Mouse (Mus musculus): ENCODE data around the gene Srcin1. TPM values are rescaled to one million over a fixed set of nuclear protein-coding genes. Genes with fewer than 3 reads are reported as not detected.

Gene Srcin1
- 0.32 and 0.48 TPM in 2 replicates for polyA plus RNA-seq (2015; fragmentation: Nextera tagmentation; extraction: Ambion mirVana)

GRCm38 (mm10) chr11:97576136-97576906, at the start of gene Srcin1:
Gene Srcin1, minus strand, starts transcription at chr11:97576186.
- WGBS = 24% methylated on average over 9 of the region's 9 CpGs
- no peak within 1 kb of the TSS for H3K27ac ChIP-seq
- peak within 1 kb of the TSS; percentile 97 for H3K4me2 ChIP-seq (replicated peaks)
- peak within 1 kb of the TSS; percentile 69 for H3K4me3 ChIP-seq
- no peaks in the 10 kb centered on the region for H3K36me3 ChIP-seq
- no peaks in the 10 kb centered on the region for H3K9me3 ChIP-seq
- H3K27me3 ChIP-seq = peaks cover 85% of the 10 kb centered on the region
- peak within 1 kb of the TSS; percentile 69 for H3K9ac ChIP-seq
- no peak for ATAC-seq (ENCODE audit: low FRiP score, low read depth)
- H3K4me1 ChIP-seq = peaks cover 53% of the 10 kb centered on the region

GRCm38 (mm10) chr11:97625551-97625950, 49.6 kb upstream of the Srcin1 start:
- 74% methylated on average over 5 of the region's 5 CpGs for WGBS
- peaks cover 78% of the 10 kb centered on the region for H3K27me3 ChIP-seq

DNA sequence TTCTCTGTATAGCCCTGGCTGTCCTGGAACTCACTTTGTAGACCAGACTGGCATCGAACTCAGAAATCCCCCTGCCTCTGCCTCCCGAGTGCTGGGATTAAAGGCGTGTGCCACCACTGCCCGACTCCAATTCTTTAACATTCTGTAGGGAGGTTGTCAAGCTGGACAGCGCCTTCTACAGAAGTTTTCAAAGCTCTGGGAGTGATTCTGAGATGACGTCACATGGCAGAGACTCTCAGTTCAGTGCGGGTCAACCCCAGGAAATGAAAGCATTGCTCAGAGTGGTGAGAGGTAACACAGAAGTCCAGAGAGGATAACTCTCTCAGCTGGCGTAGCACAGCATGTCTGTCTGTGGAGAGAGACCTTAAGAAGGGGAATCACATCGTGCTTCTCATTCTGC, 47.2 kb upstream of the Srcin1 start:
- Histone ChIP-seq H3K27ac (no peak overlapping the region), H3K4me2 (replicated peaks) (no peak overlapping the region), H3K27me3 (peaks cover 67% of the 10 kb centered on the region), H3K36me3 (no peaks in the 10 kb centered on the region), H3K9me3 (no peaks in the 10 kb centered on the region), H3K9ac (no peak overlapping the region), H3K4me3 (no peak overlapping the region), H3K4me1 (peaks cover 21% of the 10 kb centered on the region)
- no peak for ATAC-seq (ENCODE audit: low FRiP score, low read depth)
- 59% methylated on average over 9 of the region's 9 CpGs for WGBS

More at GRCm38 (mm10) chr11:97625551-97625950, 49.6 kb upstream of the Srcin1 start:
- H3K27ac ChIP-seq = no peak overlapping the region
- no peak overlapping the region for H3K4me2 ChIP-seq (replicated peaks)
- H3K4me1 ChIP-seq = peaks cover 30% of the 10 kb centered on the region
- H3K36me3 ChIP-seq = no peaks in the 10 kb centered on the region
- H3K4me3 ChIP-seq = no peak overlapping the region
- no peak for ATAC-seq (ENCODE audit: low FRiP score, low read depth)
- H3K9me3 ChIP-seq = no peaks in the 10 kb centered on the region
- H3K9ac ChIP-seq = no peak overlapping the region

DNA sequence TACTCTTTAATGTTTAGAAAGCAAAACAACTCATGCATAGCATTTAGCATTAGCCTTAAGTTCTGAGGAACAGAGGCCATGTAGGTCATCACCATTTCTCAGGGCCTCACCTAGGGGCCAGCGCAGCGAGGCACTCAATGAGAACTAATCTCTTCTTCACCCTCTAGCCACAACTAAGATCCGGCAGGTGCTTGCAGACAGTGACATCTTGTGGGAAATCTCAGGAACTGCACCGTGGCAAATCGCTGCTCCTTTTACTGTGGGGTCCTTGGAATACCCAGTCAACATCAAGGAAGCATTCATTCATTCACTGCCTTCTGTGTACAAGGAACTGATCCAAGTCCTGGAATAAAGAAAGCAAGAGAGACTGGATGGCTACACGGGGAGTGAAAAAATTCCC, 46.5 kb upstream of the Srcin1 start:
- no peak overlapping the region for H3K4me2 ChIP-seq (replicated peaks)
- H3K4me3 ChIP-seq = no peak overlapping the region
- no peaks in the 10 kb centered on the region for H3K9me3 ChIP-seq
- ATAC-seq (ENCODE audit: low FRiP score, low read depth) = no peak
- no peak overlapping the region for H3K9ac ChIP-seq
- WGBS = 3% methylated on average over 6 of the region's 6 CpGs
- H3K36me3 ChIP-seq = no peaks in the 10 kb centered on the region
- peaks cover 14% of the 10 kb centered on the region for H3K4me1 ChIP-seq
- H3K27me3 ChIP-seq = peaks cover 67% of the 10 kb centered on the region
- H3K27ac ChIP-seq = no peak overlapping the region

DNA sequence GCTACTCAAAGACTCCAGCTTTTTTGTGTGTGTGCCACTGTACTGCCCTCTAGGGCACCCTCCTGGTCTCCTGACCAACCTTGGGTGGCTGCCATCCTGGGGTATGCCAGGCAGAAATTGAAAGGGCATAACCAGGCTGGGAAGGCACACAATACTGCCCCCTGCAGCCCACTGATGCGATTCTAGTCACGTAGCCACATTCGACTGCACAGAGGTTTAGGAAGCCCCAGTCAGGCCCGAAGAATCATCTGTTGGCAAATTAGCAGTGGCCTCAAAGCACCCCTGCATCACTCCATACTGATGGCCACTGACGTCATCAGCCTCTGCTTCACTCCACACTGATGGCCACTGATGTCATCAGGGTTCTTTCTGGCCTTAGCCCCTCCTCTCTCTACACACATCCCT, 43.4 kb upstream of the Srcin1 start:
- no peaks in the 10 kb centered on the region for H3K36me3 ChIP-seq
- H3K9ac ChIP-seq = no peak overlapping the region
- ATAC-seq (ENCODE audit: low FRiP score, low read depth) = no peak
- H3K27ac ChIP-seq = no peak overlapping the region
- no peak overlapping the region for H3K4me3 ChIP-seq
- WGBS = 55% methylated on average over 5 of the region's 5 CpGs
- H3K9me3 ChIP-seq = no peaks in the 10 kb centered on the region
- no peaks in the 10 kb centered on the region for H3K4me1 ChIP-seq
- H3K4me2 ChIP-seq (replicated peaks) = no peak overlapping the region
- peaks cover 63% of the 10 kb centered on the region for H3K27me3 ChIP-seq

DNA sequence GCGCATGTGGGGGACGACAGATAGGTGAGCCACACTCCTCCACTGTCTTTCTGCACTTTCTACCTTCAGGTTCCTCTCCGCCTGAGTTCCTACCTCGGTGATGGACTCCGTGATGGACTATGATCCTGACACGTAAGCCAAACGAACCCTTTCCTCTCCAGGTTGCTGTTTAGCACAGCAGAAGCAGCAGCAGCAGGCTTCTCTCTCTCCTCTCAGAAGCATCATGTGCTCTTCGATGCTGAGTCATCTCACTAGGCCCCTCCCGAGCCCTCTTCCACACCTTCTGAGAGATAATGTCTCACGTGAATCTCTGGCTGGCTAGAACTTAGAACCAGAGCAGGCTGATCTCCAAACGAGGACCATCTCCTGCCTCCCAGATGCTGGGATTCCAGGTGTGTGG, 42.4 kb upstream of the Srcin1 start:
- Histone ChIP-seq H3K36me3 (no peaks in the 10 kb centered on the region), H3K27ac (no peak overlapping the region), H3K9ac (no peak overlapping the region), H3K4me1 (no peaks in the 10 kb centered on the region), H3K9me3 (no peaks in the 10 kb centered on the region), H3K27me3 (peaks cover 53% of the 10 kb centered on the region), H3K4me3 (no peak overlapping the region), H3K4me2 (replicated peaks) (no peak overlapping the region)
- ATAC-seq (ENCODE audit: low FRiP score, low read depth) = no peak
- WGBS = 39% methylated on average over 11 of the region's 11 CpGs

DNA sequence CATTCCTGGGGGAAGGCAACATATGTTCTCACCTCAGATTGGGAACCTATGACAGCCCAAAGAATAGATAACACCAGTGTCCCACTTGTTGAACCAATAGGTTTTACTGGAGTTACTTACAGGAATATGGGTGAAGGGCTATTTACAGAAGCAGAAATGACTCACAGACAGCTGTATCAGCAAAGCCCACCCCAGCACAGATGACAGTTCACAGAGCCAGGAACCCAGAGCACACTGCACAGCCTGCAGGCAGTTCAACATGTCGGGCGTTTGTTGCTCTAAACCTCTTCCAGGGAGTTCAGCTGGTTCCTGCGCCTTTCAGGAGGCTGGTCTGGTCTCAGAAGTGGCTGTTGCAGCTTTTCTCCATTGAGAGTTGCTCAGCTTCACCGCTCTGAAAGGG, 39.3 kb upstream of the Srcin1 start:
- H3K4me3 ChIP-seq = no peak overlapping the region
- H3K4me1 ChIP-seq = no peaks in the 10 kb centered on the region
- H3K27me3 ChIP-seq = peaks cover 49% of the 10 kb centered on the region
- ATAC-seq (ENCODE audit: low FRiP score, low read depth) = no peak
- H3K27ac ChIP-seq = no peak overlapping the region
- H3K9ac ChIP-seq = no peak overlapping the region
- WGBS = 77% methylated on average over 4 of the region's 4 CpGs
- H3K36me3 ChIP-seq = no peaks in the 10 kb centered on the region
- H3K4me2 ChIP-seq (replicated peaks) = no peak overlapping the region
- H3K9me3 ChIP-seq = no peaks in the 10 kb centered on the region

- 65% methylated on average over 8 of the region's 8 CpGs for WGBS
- no peaks in the 10 kb centered on the region for H3K36me3 ChIP-seq
- H3K27ac ChIP-seq = no peak overlapping the region
- ATAC-seq (ENCODE audit: low FRiP score, low read depth) = no peak
- H3K4me1 ChIP-seq = no peaks in the 10 kb centered on the region
- H3K4me2 ChIP-seq (replicated peaks) = no peak overlapping the region
- no peaks in the 10 kb centered on the region for H3K9me3 ChIP-seq
- H3K9ac ChIP-seq = no peak overlapping the region
- H3K27me3 ChIP-seq = peaks cover 19% of the 10 kb centered on the region
- H3K4me3 ChIP-seq = no peak overlapping the region
Observed at GRCm38 (mm10) chr11:97611076-97611475, 35.1 kb upstream of the Srcin1 start.

DNA sequence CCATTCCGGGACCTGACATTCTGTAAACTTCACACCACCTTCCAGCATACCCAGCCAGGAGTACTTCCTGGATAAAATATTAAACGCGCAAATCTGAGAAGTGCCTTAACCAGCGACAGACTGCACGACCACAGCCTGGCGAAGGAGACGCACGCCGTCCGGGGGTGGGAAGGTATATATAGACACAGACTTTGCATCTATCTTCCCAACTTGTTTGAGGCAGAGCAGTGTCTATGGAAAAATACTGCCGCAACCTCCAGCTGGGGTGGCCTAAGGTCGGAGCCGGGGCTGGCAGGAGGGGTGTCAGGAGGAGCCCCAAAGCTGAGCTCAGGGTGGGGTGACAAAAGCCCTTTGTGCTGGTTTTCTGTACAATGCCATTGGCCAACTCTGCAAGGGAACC, 33.8 kb upstream of the Srcin1 start:
- H3K4me1 ChIP-seq = no peaks in the 10 kb centered on the region
- ATAC-seq (ENCODE audit: low FRiP score, low read depth) = no peak
- H3K9me3 ChIP-seq = no peaks in the 10 kb centered on the region
- H3K4me2 ChIP-seq (replicated peaks) = no peak overlapping the region
- no peak overlapping the region for H3K27ac ChIP-seq
- peaks cover 10% of the 10 kb centered on the region for H3K27me3 ChIP-seq
- no peaks in the 10 kb centered on the region for H3K36me3 ChIP-seq
- no peak overlapping the region for H3K4me3 ChIP-seq
- H3K9ac ChIP-seq = no peak overlapping the region
- WGBS = 86% methylated on average over 13 of the region's 13 CpGs

DNA sequence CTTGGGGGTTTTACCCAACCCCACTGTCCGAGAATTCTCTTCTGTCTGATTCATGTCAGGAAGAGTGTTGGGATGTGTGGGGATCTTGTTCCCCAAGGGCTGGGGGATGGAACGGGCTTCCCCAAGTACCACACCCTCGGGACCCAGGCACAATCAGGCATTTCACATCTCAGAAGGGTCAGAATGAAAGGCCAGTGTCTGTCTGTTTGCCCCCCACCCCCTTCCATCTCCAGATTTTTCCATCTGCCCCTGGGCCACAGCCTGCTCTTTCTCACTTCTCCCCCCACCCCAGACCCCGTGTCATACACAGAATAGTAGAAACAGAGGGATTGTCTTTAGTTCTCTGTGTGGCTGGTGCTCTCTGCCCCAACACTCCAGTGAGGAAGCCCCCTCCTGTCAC, 32.9 kb upstream of the Srcin1 start:
- Histone ChIP-seq H3K9ac (no peak overlapping the region), H3K36me3 (no peaks in the 10 kb centered on the region), H3K4me3 (no peak overlapping the region), H3K27ac (no peak overlapping the region), H3K4me2 (replicated peaks) (no peak overlapping the region), H3K4me1 (0 out of 2 replicates have a peak, but pooled peaks cover 3% of the 10 kb centered on the region), H3K9me3 (no peaks in the 10 kb centered on the region), H3K27me3 (peaks cover 13% of the 10 kb centered on the region; the same call in 1 of the 2 replicates)
- 70% methylated on average over 4 of the region's 4 CpGs for WGBS
- ATAC-seq (ENCODE audit: low FRiP score, low read depth) = no peak

GRCm38 (mm10) chr11:97607056-97607725, 31.2 kb upstream of the Srcin1 start:
- H3K9me3 ChIP-seq = no peaks in the 10 kb centered on the region
- no peak overlapping the region for H3K27ac ChIP-seq
- H3K4me3 ChIP-seq = no peak overlapping the region
- no peaks in the 10 kb centered on the region for H3K36me3 ChIP-seq
- no peak for ATAC-seq (ENCODE audit: low FRiP score, low read depth)
- no peak overlapping the region for H3K4me2 ChIP-seq (replicated peaks)
- no peak overlapping the region for H3K9ac ChIP-seq
- H3K27me3 ChIP-seq = peaks cover 15% of the 10 kb centered on the region; the same call in 1 of the 2 replicates
- 0 out of 2 replicates have a peak, but pooled peaks cover 3% of the 10 kb centered on the region for H3K4me1 ChIP-seq
- WGBS = 89% methylated on average over 8 of the region's 8 CpGs

DNA sequence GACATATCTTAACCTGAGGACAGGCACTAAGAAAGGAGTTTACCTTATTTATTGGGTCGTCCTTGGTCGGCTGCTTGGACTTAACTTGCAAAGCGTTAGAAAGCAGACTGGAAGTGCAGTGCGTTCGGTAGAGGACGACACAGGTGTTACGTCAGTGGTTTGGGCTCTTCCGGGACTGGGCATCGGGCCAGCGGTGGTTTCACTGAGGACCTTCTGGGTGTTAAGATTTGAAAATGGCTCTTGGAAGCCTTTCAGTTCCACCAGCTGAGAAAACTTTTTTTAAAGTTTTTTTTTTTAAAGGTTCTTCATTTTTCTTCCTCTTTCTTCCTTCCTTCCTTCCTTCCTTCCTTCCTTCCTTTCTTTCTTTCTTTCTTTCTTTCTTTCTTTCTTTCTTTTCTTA, 27.9 kb upstream of the Srcin1 start:
- WGBS = 64% methylated on average over 10 of the region's 10 CpGs
- H3K4me3 ChIP-seq = no peak overlapping the region
- no peaks in the 10 kb centered on the region for H3K36me3 ChIP-seq
- ATAC-seq (ENCODE audit: low FRiP score, low read depth) = no peak
- no peak overlapping the region for H3K9ac ChIP-seq
- no peak overlapping the region for H3K4me2 ChIP-seq (replicated peaks)
- 0 out of 2 replicates have a peak, but pooled peaks cover 3% of the 10 kb centered on the region for H3K4me1 ChIP-seq
- peaks cover 11% of the 10 kb centered on the region; the same call in 1 of the 2 replicates for H3K27me3 ChIP-seq
- H3K9me3 ChIP-seq = no peaks in the 10 kb centered on the region
- H3K27ac ChIP-seq = no peak overlapping the region
